Mouse (Mus musculus): ENCODE measurements around the gene Slc9b1.

DNA sequence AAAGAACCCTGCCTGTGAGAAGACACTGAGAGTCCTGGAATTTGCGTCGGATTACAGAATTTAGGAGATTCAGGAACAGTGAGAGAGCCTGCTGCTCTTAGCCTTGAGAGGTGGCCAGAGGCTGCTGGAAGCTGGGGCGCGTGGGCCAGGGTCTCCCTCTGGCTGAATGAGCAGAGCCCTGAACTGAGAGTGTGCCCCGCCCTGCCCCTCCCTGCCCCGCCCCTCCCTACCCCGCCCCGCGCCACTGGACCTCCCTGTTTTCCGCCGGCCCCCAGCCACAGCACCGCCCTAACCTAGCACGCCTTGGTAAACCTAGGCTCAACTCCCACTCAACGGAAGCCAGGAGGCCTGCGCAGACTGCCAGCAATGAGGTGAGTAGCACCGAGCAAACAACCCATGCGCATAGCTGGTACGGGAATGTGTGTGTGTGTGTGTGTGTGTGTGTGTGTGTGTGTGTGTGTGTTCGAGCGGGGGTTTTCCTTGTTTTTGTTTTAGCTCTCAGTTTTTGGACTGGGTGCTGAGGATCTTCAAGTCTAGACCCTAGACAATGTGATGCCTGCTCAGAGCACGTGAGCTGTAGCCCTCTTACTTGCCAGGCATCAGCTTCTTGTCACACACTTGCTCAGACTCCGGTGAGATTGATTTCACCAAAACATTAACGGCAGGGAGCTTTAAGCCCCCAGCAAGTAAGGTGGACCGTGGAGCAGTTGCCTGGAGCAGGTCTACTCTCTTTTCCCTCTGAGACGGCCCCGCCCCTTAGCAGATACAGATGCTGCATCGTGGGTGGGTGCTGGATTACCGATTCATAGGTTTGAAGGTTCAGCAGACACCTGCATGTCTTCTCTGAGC lies 40.2 kb upstream of the Slc9b1 start, which contains the start of gene Slc9b2:
- no peak for TF ChIP-seq CTCF (IDR thresholded peaks at IDR 0.05; ENCODE audit: control insufficient read depth, insufficient read depth, insufficient read length)
- TF ChIP-seq USF1 (IDR thresholded peaks at IDR 0.05; ENCODE audit: low read depth) = no peak
- no peak for TF ChIP-seq CEBPB (IDR thresholded peaks at IDR 0.05; ENCODE audit: low read depth)
- no peak for TF ChIP-seq MAX (IDR thresholded peaks at IDR 0.05)
- no peak for TF ChIP-seq FOSL1 (IDR thresholded peaks at IDR 0.05; ENCODE audit: insufficient read depth, low read length, poor library complexity, severe bottlenecking)
- no peak for TF ChIP-seq MYOG (IDR thresholded peaks at IDR 0.05; ENCODE audit: control insufficient read depth, extremely low read depth, insufficient read length)
- no peak for TF ChIP-seq MYOD1 (IDR thresholded peaks at IDR 0.05; ENCODE audit: control insufficient read depth, insufficient read length, low read depth)

All from C2C12 (cell line).